8 mouse cellular contexts compared by ENCODE assay signal in genomic region chr11:96124052-96124914, GRCm38 (mm10). TPM values are rescaled to one million over a fixed set of nuclear protein-coding genes. Genes with fewer than 3 reads are reported as not detected.
DNase-seq lines count a peak whose midpoint lies in the region; ATAC-seq and TF ChIP-seq lines count a peak whose summit lies in the region.

No protein-coding gene starts in this region.

- H3K4me2 ChIP-seq in heart, embryonic 15.5 days = peak overlapping the region; percentile 79

- H3K9me3 ChIP-seq in heart, embryonic 15.5 days (replicated peaks) = no peaks in the 10 kb centered on the region
- no peaks in the 10 kb centered on the region for H3K9me3 ChIP-seq in midbrain, embryonic 10.5 days (replicated peaks)

- peaks cover 55% of the 10 kb centered on the region for H3K27me3 ChIP-seq in heart, embryonic 15.5 days
- peaks cover 55% of the 10 kb centered on the region for H3K27me3 ChIP-seq in midbrain, embryonic 10.5 days (ENCODE audit: low read depth, poor library complexity, severe bottlenecking)

- no peaks in the 10 kb centered on the region for H3K4me1 ChIP-seq in bone marrow macrophage, adult 2 months (ENCODE audit: control insufficient read depth, insufficient read depth, low read length)
- peaks cover 10% of the 10 kb centered on the region; the same call in 1 of the 2 replicates for H3K4me1 ChIP-seq in heart, embryonic 15.5 days (replicated peaks)
- peaks cover 13% of the 10 kb centered on the region for H3K4me1 ChIP-seq in midbrain, embryonic 10.5 days

- no peak overlapping the region for H3K9ac ChIP-seq in heart, embryonic 15.5 days

- H3K4me3 ChIP-seq in bone marrow macrophage, adult 2 months (ENCODE audit: insufficient read depth, low read length) = peak overlapping the region; percentile 11; the same call in 1 of the 2 replicates
- H3K4me3 ChIP-seq in heart, embryonic 15.5 days = peak overlapping the region; percentile 46
- H3K4me3 ChIP-seq in midbrain, embryonic 10.5 days = peak overlapping the region; percentile 57

- TF ChIP-seq POLR2A in bone marrow macrophage, adult 2 months (IDR thresholded peaks at IDR 0.05; ENCODE audit: borderline replicate concordance, low read depth, low read length) = no peak

- WGBS in heart, embryonic 15.5 days = 2% methylated on average over 45 of the region's 45 CpGs
- 2% methylated on average over 45 of the region's 45 CpGs for WGBS in midbrain, embryonic 10.5 days

- peak; percentile 26 for DNase-seq in kidney, adult 18-20 months
- DNase-seq in kidney, adult 11 months = no peak
- DNase-seq in kidney, postnatal 25 days = peak; percentile 21 to 43
- DNase-seq in midbrain, embryonic 10.5 days (ENCODE audit: low spot score) = peak; percentile 52
- DNase-seq in testis, postnatal 10 days (ENCODE audit: low spot score) = peak; percentile 61
- DNase-seq in cerebellum, adult 9-10 months = no peak

- TF ChIP-seq CTCF in bone marrow macrophage, adult 2 months (IDR thresholded peaks at IDR 0.05; ENCODE audit: low read depth, low read length) = no peak

- ATAC-seq in heart, embryonic 15.5 days (replicated peaks; ENCODE audit: insufficient number of reproducible peaks, insufficient read depth, low FRiP score, low read depth) = no peak

- H3K36me3 ChIP-seq in heart, embryonic 15.5 days = no peaks in the 10 kb centered on the region
- H3K36me3 ChIP-seq in midbrain, embryonic 10.5 days = no peaks in the 10 kb centered on the region

- no peak overlapping the region for H3K27ac ChIP-seq in bone marrow macrophage, adult 2 months (ENCODE audit: insufficient read depth, low read depth, low read length)
- no peak overlapping the region for H3K27ac ChIP-seq in heart, embryonic 15.5 days
- no peak overlapping the region; the same call in 1 of the 2 replicates for H3K27ac ChIP-seq in midbrain, embryonic 10.5 days (replicated peaks)

RNA-seq across cellular contexts. Expression of gene Ttll6, which starts 9.3 kb away (rescaled TPM):
- polyA plus RNA-seq in bone marrow macrophage, adult 2 months (2012; ENCODE audit: insufficient read depth, insufficient read length, missing spikeins) = not detected in 2 replicates
- 0.05 and 0.18 TPM in 2 replicates for polyA plus RNA-seq in heart, embryonic 15.5 days (2015; fragmentation: Nextera tagmentation; extraction: Ambion mirVana)
- not detected in 2 replicates for polyA plus RNA-seq in midbrain, embryonic 10.5 days (2016; fragmentation: Nextera tagmentation; extraction: Ambion mirVana)

RNA-seq across cellular contexts. Expression of gene Calcoco2, which starts 12.5 kb away (rescaled TPM):
- polyA plus RNA-seq in bone marrow macrophage, adult 2 months (2012; ENCODE audit: insufficient read depth, insufficient read length, missing spikeins) = not detected in 2 replicates
- not detected in 2 replicates for polyA plus RNA-seq in heart, embryonic 15.5 days (2015; fragmentation: Nextera tagmentation; extraction: Ambion mirVana)
- polyA plus RNA-seq in midbrain, embryonic 10.5 days (2016; fragmentation: Nextera tagmentation; extraction: Ambion mirVana) = not detected in 2 replicates

RNA-seq across cellular contexts. Expression of gene Atp5g1, which starts 48.8 kb away (rescaled TPM):
- 101 and 118 TPM in 2 replicates for polyA plus RNA-seq in bone marrow macrophage, adult 2 months (2012; ENCODE audit: insufficient read depth, insufficient read length, missing spikeins)
- 1,708 and 1,946 TPM in 2 replicates for polyA plus RNA-seq in heart, embryonic 15.5 days (2015; fragmentation: Nextera tagmentation; extraction: Ambion mirVana)
- 534 and 550 TPM in 2 replicates for polyA plus RNA-seq in midbrain, embryonic 10.5 days (2016; fragmentation: Nextera tagmentation; extraction: Ambion mirVana)

RNA-seq across cellular contexts. Expression of gene Ube2z, which starts 59.1 kb away (rescaled TPM):
- 37.6 and 43.6 TPM in 2 replicates for polyA plus RNA-seq in bone marrow macrophage, adult 2 months (2012; ENCODE audit: insufficient read depth, insufficient read length, missing spikeins)
- polyA plus RNA-seq in heart, embryonic 15.5 days (2015; fragmentation: Nextera tagmentation; extraction: Ambion mirVana) = 25.6 and 35.2 TPM in 2 replicates
- polyA plus RNA-seq in midbrain, embryonic 10.5 days (2016; fragmentation: Nextera tagmentation; extraction: Ambion mirVana) = 25.0 and 27.0 TPM in 2 replicates

Comparison
In these comparisons a context has a peak if more than half of its experiments do, and no peak if none do; other contexts are left out.
1. DNase-seq: peak in kidney, adult 18-20 months (single experiment), kidney, postnatal 25 days (2 of 2), midbrain, embryonic 10.5 days (single experiment) and testis, postnatal 10 days (single experiment); none in kidney, adult 11 months (single experiment) and cerebellum, adult 9-10 months (single experiment).
2. Peak in every context shown above with its lines, with median percentiles within 50 percentile points of each other: H3K4me3 ChIP-seq.